Mouse (Mus musculus): ENCODE data around the gene Crybg2.

Gene Crybg2

DNA sequence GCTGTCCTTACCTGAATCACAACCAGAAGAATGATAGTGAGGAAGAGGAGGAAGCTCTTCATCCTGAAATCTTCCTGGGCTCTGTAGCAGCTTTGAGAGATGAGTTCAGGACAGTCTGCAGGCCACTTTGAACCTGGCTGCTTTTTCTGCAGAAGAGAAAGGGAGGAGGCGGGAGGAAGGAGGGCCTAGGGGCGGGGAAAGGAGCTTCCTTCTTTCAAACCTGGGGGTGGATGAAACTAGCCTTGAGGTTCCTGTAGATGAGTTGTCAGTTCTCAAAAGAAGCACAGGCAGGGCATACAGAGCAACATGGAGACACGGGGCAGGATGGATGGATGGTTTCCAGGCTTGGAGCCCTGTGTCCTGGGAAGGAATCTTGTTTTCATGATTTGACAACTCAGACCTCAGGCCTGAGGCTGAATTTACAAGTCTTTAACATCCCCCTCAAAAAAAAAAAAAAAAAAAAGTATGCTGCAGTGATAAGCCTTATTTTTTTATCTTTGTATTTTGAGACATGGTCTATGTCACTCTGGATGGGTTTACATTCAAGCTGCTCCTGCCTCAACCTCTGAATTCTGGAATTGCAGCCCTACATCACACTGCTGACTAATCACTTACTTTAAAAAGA is 34.4 kb downstream of the Crybg2 start, which contains the start of gene Cd52:
Cd52 (minus strand) TSS at position 160 of the 625 bp plus-strand sequence.
- peak; percentile 87 for DNase-seq (ENCODE audit: low read depth)

DNA sequence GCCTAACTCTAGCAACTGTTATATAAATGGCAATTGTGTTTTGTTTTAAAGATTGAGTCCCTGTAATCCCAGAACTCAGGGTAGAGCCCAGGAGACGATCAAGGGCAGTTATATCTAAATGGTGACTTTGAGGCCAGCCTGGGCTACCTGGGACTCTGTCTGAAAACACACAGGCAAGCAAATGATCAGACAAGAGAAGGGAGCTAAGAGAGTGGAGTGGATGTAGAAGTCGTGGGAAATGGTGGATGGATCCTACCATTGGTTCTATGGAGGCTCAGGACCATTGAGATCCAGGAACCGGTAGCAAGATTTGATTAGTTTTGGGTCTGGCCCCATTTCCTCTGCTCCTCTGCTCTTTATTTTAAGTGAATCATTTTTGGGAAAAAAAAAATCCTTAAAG is 35.5 kb downstream of the Crybg2 start:
- no peak for DNase-seq (ENCODE audit: low read depth)

DNA sequence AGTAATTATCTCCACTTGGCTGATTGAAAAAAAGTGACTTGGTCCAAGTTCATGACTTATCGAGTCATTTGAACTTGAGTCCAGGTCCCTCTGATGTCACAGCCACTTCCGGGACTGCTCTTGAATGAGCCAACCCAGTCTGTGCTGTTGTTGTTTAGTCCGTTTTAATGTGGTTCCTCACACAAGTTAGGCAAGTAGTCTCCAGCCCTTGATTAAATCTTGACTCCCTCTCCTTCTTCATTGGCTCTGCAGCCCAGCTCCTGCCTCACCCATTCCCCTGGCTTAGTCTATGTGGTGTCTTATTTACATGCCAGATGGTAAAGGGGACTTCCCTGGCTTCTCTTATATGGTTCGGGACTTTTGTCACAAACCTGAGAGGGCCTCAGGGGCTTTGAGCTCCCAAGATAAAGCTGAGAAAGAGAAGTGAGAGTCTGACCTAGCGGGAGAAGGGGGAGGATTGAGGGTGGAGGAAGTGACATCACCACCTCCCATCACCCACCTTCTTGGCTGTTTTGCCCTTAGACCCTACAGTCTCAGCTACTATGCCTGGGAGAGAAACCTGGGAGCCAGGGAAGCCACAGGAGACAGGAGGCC is 36.5 kb downstream of the Crybg2 start:
- DNase-seq (ENCODE audit: low read depth) = peak; percentile 70

DNA sequence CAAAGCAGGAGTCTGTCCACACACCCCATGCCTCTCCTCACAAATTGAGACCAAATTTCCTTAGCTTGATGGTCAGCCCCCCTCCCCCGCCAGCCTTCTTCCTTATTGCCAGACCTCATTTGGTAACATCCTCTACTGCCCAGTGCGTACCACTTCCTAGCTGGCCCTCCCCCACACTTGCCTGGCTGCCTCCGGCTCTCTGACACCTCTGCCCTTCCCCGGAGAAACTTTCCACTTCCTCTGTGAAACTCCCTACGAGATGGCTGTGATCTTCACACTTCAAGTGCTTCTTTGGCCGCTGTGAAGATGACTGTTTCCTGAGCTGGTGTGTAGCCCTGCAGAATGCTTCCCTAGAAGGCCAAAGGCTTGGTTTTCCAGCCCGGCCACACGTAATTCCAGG is 38.0 kb downstream of the Crybg2 start:
- peak; percentile 89 for DNase-seq (ENCODE audit: low read depth)

DNA sequence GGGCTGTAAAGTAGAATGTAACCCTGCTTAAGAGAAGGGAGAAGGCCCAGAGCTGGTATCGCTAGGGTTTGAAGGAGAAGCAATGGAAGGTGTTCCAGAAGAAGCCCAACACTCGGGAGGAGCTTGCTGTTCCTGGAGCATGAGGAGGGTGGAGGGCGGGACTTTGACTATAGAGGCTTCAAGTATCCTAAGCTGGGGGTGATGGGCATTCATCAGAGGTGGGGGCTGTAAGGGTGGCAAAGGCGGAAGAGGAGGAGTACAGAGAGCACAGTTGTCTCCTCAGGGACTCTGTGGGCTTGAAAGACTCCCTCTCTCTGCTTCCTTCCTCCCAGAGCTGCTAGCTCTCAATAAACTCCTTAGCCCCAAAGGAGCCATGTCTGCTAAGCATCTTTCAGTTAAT is 39.6 kb downstream of the Crybg2 start:
- DNase-seq (ENCODE audit: low read depth) = no peak

DNA sequence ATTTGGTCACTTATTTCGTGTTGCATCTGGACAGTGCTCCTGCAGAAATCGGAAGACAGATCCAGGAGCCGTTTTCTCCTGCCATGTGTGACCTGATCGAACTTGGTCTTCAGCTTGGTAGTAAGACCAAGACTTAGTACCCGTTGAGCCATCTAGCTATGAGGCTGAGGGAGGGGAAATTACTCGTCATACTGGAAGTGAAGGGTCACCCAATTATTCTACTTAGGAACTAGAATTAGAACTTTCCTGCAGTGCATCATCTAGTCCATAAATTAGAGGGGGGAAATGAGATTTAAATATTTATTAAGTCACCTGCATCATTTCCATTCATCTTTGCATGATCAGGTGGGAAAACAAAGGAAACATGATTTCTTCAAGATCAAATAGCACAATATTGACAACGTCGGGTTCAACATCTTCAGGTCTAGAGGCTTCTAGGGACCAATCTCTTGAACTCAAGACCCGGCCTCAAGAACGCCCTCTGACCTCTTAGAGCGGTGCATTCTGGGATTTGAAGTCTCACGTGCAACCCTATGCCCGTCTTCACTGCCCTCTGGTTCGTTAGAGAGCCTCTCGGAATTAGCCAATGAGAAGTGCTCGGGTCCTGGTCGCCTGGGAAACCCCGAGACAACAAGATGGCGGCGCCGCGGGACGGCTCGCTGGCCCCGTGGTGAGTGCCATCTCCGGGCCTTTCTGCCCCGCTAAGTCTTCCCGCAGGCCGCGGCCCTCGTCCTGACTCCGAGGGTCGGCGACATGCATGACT is 41.5 kb downstream of the Crybg2 start, which contains the start of gene Ubxn11:
Ubxn11 (plus strand) TSS at position 592 of the 763 bp plus-strand sequence.
- DNase-seq (ENCODE audit: low read depth) = no peak

DNA sequence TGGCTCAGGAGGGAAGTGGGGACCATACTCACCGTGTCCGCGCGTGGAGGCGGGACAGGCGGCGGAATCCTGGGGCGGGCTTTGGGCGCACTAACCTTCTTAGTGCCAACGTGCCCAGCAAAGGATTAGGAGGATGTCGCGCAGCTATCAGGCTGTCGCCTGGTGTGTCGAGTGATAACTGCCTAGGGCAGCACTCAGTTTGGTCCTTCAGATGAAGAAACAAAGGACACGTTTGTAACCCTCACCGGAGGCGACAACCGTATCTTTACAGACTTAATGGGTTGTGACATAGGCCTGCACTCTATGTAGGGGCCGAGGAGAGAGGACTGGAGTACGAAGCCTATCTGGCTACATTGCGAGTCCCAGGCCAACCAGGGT is 42.1 kb downstream of the Crybg2 start:
- no peak for DNase-seq (ENCODE audit: low read depth)

DNA sequence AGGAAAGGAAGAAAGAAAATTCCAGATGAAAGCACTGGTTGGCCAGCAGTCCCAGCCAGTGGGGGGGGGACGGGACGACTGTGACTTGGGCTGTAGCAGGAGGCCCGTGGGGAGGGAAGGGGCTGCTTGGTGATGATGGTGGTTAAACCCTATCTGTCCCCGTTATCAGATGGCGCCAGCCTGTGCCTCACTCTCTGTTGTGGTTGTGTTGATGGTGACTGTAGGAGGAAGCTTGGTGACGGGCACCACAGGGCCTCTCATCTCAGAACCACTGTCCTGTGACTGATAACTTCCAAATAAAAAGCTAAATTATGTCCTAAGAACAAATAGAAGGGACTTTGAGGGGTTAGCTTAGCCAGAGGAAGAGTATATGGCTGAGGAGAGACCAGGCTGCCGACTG is 45.5 kb downstream of the Crybg2 start:
- peak; percentile 97 for DNase-seq (ENCODE audit: low read depth)

DNA sequence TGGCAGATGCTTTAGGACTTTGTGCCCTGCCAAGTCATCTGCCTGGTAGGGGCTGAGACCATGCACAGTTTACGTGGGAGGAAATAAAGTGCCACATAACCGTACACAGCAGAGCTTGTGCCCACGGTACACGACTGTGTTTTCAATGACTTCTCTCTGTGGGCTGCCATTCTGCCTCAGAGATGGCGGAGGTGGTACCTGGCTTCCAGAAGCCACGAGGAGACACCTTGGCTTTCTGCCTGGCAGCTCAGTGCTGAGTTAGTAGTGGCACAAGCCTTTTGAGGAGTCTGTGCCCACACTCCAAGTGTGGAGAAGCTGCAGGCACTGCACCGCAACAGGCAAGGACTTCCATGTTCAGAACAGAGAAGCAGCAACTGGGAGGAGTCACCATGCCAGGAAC is 47.1 kb downstream of the Crybg2 start:
- no peak for DNase-seq (ENCODE audit: low read depth)

DNA sequence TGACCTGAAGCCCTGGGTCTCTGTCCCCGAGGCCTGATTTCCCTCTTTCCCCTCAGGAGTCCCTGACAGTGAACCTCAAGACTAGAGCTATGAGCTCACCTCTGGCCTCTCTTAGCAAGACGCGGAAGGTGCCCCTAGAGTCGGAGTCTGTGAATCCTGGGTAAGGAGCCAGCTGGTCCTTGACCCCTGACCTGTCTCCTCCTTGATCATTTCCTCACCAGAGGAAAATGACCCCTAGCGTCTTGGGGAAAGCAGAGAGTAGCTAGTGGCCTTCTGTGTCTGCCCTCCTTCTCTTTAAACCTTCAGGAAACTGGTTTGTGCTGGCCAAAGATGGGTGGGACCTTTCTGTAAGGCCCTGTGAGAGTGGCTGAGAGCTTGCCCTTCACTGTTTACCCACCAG is 47.6 kb downstream of the Crybg2 start:
- no peak for DNase-seq (ENCODE audit: low read depth)

DNA sequence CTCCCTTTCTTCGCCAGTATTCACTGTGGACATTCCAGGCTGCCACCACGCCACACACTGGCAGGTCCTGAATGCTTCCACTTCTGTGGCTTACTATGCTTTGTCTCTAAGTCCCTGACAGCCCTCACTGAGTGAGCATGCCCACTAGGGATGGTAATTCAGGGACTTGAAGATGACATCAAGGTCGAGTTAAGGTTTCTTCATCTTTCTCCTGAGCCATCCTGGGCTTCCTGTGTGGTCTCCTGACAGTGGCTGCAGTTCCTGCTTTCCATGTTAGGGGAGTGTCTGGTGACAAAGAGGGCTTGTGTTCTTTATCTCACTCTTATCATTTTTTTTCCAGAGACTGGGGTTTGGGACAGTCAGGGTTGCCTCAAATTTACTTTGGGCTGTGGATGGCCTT is 50.0 kb downstream of the Crybg2 start:
- DNase-seq (ENCODE audit: low read depth) = peak; percentile 89

DNA sequence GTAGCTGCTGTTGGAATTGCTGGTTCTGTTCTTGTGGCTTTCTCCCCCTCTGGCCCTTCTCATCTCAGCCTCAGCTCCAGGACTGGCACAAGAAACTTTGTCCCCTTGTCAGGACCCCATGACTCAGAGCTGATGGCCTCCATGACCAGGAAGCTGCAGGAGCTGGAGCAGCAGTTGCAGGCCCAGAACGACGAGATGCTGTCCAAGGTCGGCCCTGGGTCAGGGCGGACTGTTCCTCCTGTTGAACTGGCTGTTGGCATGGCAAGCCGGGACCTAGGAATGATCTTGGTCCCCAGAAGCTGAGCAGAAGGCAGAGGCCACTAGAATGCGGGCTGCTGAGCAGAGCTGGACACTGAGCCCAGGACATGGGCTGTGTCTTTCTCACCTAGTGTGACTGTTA is 51.8 kb downstream of the Crybg2 start:
- no peak for DNase-seq (ENCODE audit: low read depth)

DNA sequence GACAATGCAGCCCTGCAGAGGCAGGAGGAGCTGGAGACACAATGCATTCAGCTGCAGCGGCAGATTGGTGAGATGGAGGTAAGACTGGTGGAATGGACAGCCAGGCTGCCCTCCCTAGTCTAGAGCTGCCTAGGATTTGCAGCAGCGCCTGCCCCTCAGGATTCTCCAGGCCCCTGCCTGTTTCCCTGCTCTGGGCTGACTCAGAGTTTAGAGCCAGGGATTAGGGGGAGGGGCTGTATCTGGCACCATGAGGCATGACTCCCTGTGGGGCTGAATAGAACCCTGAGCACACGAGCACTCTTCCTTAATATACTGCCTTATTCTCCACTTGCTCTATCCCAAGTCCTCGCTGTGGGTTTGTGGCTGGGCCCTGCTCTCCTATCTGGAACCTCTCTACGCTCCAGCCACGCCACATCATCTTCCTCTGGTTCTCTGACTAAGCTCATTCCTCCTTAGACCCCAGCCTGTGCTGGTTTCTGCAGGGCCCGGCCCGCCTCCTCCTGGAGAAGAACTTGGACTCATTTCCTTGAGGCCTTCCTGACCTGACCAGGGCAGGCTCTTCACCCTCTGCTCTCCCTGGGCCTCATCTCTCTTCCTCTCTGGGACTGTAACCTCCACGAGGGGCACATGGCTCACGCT is 52.9 kb downstream of the Crybg2 start:
- peak; percentile 74 for DNase-seq (ENCODE audit: low read depth)

DNA sequence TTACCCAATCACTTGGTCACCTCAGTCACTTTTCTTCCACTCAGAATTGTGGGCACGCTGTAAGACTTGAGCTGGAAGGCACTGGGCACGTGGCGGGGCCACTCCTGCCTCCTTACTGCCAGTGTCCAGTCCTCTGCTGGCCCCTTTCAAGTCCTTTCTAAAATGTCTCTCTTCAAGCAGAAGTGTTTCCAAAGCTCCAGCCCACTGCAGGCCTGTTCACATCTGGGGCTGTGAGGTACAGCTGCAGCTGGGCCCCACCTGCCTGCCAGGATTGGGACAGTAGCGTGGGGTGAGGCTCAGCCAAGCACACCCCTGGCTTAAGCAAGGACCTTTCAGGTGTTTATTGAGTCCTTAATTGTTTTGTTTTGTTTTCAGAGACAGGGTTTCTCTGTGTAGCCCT is 53.4 kb downstream of the Crybg2 start:
- no peak for DNase-seq (ENCODE audit: low read depth)

DNA sequence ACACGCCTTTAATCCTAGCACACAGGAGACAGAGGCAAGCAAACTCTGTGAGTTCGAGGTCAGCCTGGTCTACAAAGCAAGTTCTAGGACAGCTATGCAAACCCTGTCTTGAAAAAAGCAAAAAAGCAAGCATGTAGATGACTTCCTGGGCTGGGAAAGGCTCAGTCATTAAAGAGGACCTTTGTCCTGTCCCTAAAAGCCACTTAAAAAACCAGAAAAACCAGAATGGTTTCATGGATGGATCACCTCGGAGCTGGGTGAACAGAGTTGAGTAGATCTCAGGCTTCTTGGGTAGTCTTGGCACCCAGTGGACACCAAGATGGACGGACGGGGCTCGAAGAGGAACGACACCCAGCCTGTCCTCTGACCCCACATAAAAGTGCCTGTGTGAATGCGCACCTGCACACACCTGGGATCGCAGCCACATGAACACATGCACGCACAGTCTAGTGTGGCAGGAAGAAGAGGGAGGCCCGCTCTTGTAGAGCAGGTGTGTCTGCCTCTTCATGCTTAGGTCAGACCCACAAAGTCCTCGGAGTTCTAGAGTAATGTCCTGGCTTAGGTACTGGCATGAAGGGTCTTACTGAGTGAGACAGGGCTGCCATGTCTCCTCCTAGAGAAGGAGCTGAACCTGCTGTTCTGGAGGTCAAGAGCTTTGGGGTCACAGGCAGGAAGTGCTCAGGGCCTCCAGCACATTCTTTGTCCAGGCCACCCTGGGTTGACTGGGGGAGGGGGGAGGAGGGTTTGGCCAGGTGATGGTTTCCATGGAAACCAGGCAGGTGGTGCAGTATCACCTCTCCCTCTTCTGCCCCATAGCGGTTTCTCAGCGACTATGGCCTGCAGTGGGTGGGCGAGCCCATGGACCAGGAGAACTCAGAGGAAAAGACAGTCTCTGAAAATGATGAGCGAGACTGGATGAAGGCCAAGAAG is 54.9 kb downstream of the Crybg2 start:
- no peak for DNase-seq (ENCODE audit: low read depth)

DNA sequence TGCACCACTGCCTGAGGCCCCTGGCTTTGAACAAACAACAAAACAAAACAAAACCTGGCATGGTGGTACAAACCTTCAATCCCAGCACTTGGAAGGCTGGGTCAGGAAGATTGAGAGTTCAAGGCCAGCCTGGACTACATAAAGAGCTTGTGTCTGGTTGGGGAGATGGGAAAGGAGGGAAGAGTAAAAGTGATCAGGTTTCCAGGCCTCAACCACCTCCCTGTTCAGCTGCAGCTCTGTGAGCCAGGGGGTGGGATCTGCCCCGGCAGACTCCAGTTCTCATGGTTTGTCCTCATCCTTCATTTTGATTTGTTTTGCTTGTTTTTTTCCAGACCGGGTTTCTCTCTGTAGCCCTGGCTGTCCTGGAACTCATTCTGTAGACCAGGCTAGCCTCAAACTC is 55.9 kb downstream of the Crybg2 start:
- no peak for DNase-seq (ENCODE audit: low read depth)

DNA sequence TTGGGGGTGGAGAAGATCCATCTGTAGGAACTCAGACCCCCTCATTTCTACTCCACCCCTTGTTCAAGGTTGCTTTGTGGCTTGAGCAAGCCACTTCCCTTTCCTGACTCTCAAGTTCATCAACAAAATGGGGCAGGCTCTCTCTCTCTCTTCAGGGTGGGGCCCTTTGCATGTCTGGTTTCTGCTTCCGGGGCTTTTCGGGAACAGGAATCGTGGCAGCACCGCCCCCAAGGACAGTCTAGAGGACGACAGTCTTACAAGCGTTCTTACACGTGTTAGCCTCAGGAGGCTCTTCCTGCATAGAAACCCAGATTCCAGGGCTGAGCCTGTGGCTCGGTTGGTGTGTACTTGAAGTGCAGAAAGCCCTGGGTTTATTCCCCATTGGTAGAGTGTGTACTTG is 56.4 kb downstream of the Crybg2 start:
- DNase-seq (ENCODE audit: low read depth) = peak; percentile 99

DNA sequence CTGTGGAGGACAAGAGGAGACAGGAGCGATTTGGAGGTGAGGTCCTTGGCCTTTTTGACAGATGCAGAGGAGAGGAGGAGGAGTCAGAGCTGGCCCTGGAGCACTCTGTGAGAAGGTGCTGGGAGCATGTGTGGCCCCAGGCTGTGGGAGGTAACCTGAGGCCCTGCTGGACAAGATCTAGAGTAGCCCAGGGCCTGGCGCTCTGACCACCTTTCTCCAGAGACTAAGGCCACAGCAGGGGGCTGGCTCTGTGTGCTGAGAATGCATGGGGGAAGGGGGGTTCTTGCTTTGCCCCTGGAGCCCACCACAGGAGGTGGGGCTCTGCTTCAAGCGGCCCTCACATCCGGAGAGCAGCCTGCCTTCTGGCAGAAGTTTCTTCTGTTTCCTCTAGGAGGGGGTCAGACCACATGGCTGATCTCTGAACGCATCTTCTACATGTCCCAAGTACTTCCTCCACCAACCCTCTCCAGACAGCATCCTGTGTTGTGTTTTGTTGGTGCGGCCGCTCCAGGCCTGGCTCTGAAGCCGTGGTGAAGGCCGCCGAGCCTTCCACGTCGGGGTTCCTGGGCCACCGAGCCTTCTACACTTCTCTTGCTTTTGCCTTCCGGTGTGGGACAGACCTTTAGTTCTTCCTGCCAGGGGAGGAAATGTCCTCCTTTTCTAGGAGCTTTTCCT is 57.6 kb downstream of the Crybg2 start:
- peak; percentile 95 for DNase-seq (ENCODE audit: low read depth)

DNA sequence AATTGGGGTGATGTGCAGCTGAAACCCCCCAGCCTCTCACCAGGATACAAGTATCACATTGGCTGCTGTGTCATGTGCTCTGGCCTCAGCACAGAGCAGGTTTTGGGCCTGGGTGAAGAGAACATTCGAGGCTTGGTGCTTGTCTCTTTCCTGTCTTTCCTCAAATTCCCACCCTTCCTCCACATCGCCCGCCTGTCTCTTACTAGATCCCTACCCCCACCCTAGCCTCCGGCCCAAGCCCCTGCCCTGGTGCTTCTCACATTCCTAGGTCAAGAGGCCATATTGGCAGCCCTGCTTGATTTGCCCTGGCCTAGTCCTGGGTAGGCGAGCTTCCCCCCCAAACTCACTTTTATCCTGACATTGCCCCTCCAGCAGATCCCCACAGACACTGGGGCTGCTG is 58.4 kb downstream of the Crybg2 start:
- no peak for DNase-seq (ENCODE audit: low read depth)

DNA sequence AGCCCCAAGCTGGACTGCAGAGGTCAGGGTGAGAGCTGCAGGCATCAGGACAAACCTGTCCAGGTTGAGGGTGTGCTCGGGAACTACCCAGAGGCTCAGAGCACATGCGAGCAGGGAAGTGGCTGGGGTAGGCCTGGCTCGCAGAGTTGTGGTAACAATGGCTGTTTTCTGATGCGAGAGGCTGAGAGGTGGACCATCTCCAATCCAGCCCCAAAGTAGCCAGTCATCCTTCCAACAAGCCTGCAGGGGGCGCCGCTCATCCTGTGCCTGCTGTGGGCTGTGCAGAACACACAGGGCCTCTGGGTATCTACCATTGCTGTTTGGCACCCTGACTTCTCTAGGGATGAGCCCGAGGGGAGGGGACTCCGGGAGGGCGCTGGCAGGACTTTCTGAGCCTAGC is 59.0 kb downstream of the Crybg2 start:
- DNase-seq (ENCODE audit: low read depth) = peak; percentile 84

DNA sequence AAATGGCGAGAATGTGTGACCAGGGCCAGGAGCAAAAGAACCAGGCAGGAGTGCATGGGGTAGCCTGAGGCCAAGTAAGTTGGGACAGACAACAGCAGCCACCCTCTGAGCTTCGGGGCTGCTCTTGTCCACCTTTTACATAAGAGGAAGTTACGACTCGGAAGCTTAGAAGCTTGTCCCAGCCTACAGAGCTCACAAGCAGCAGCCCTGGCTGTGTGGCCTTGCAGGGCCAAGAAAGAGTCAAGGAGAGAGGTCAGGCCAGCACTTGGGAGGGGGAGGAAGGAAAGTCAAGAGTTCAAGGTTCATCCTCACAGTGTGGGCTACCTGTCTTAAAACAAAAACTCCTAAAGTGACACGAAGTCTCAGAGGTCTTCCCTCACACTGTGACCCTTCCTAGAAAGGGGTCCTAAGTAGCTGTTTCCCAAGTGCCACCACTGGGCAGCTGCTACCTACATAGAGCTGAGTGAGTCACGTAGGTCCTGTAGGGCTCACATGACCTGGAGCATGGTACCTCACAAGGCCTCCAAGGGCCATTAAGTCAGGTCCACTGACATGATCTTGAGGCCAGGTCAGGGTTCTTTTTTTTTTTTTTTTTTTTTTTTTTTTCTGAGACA is 59.7 kb downstream of the Crybg2 start:
- DNase-seq (ENCODE audit: low read depth) = peak; percentile 72

All from 416B (cell line).